Mouse (Mus musculus): ENCODE data around the gene Top2a.

Gene Top2a

GRCm38 (mm10) chr11:98949958-98950460 lies 74.0 kb downstream of the Top2a start:
- DNase-seq (ENCODE audit: low read depth, low spot score) = no peak

DNA sequence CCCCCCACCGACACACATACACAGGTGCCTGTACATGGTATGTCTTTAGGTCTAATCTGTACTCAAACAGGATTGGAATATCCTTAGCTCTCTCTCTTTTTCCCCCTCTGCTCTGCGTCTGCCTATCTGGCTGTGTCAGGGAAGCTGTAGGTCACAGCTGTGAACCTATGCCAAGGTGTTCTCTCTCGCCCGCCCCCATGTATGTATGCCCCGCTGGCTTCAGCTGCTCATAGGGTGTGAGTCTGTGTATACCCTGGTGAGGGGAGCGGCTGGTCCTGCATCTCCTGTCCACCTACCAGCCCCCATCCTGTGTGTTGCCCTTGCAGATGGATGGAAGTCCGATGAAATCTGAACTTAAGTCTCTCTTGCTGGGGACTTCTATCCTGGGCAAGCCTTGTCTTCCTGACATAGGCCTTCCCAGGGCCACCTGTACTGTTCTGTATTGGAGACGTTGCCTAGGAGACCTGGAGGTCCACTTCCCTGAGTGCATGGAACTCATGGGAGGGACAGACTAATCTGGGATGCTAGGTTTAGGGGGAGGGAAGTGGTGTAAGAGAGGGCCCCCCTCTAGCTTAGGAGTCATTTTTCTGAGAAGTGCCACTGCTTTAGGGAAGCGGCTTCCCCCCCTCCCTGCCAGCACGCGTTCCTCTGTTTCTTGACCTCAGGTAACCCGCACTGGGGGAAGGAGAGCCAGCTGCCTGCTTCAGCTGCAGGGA lies 74.6 kb downstream of the Top2a start:
- DNase-seq (ENCODE audit: low read depth, low spot score) = no peak

GRCm38 (mm10) chr11:98947969-98948569 lies 75.9 kb downstream of the Top2a start:
- DNase-seq (ENCODE audit: low read depth, low spot score) = no peak

- no peak for DNase-seq (ENCODE audit: low read depth, low spot score)
Measured at GRCm38 (mm10) chr11:98945605-98945977, 78.4 kb downstream of the Top2a start.

- DNase-seq (ENCODE audit: low read depth, low spot score) = no peak
Measured at GRCm38 (mm10) chr11:98944897-98945604, 78.9 kb downstream of the Top2a start.

- DNase-seq (ENCODE audit: low read depth, low spot score) = no peak
Measured at GRCm38 (mm10) chr11:98943741-98944461, 80.1 kb downstream of the Top2a start.
